Mouse (Mus musculus): Measurements from ENCODE around the gene Klhdc1.

DNA sequence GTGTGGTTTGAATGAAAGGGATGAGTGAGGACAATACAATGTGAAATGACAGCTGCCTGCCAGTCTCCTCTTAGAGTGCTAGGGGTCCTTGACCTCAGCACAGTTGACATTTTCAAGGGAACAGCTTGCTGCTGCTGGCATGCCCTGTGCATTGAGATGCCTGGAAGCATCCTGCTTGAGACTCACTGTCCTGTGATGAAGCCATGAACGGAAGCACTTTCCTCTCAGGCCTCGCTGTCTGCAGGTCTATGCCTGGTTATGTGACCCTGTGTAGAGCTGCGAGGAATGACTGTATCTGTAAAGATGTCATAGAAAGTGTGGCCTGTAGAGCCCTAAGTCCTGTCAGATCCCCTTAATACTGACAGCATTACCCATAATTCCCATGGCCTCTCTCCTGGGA, 24.1 kb downstream of the Klhdc1 start:
- no peak for TF ChIP-seq MYOG (IDR thresholded peaks at IDR 0.05; ENCODE audit: control insufficient read depth in 1 of 3, insufficient read depth in 1 of 3, insufficient read length in 2 of 3, low read depth in 2 of 3)
- no peak for TF ChIP-seq USF1 (IDR thresholded peaks at IDR 0.05; ENCODE audit: low read depth)

Data from myocyte (in vitro differentiated cells).